Comparison of ENCODE assay signal across 26 mouse cellular contexts in the genomic region with DNA sequence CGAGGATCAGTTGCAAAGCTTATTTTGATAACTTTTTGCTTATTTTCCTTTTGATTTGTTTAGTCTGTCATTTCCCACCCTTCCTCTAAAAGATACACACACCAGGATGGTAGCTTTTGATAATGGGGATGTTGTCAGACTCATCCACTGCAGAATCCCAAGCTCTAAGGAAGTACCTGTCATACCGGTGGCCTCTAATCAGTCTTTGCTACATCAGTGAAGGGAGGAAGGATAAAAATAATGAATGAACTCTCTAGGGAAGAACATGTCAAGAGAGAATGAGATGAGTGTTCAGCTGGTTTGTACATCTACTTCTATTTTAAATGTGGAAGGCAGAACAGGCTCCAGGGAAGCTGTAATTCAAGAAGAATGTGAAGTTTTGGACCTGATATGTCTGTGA. TPM values are rescaled to one million over a fixed set of nuclear protein-coding genes. Genes with fewer than 3 reads are reported as not detected.
DNase-seq lines count a peak whose midpoint lies in the region; ATAC-seq lines count a peak whose summit lies in the region.
"Had no signal": no experiment of that assay in that cellular context is flagged by ENCODE, and none has a peak within 500 bp of the region (broad histone marks: within the 10 kb centered on the region; RNA-seq: fewer than 3 reads in every experiment).

No protein-coding gene starts in this region.

- H3K36me3 ChIP-seq in embryonic facial prominence, embryonic 14.5 days (ENCODE audit: control insufficient read depth, insufficient read depth, low read length) = no peaks in the 10 kb centered on the region
- no peaks in the 10 kb centered on the region for H3K36me3 ChIP-seq in embryonic facial prominence, embryonic 10.5 days (replicated peaks)
- no peaks in the 10 kb centered on the region for H3K36me3 ChIP-seq in hindbrain, embryonic 13.5 days
- H3K36me3 ChIP-seq in hindbrain, embryonic 16.5 days (ENCODE audit: control insufficient read depth, insufficient read depth, low read length) = no peaks in the 10 kb centered on the region
- H3K36me3 ChIP-seq in midbrain, embryonic 12.5 days = no peaks in the 10 kb centered on the region
- no peaks in the 10 kb centered on the region for H3K36me3 ChIP-seq in midbrain, embryonic 10.5 days
- no peaks in the 10 kb centered on the region for H3K36me3 ChIP-seq in midbrain, embryonic 15.5 days (replicated peaks)
- H3K36me3 ChIP-seq: embryonic facial prominence, embryonic 15.5 days; heart, embryonic 10.5 days; heart, embryonic 15.5 days; intestine, embryonic 15.5 days; limb, embryonic 12.5 days; lung, embryonic 15.5 days; stomach, embryonic 15.5 days had no signal

- no peak overlapping the region for H3K4me2 ChIP-seq in embryonic facial prominence, embryonic 14.5 days (ENCODE audit: low read depth, low read length)
- no peak overlapping the region for H3K4me2 ChIP-seq in hindbrain, embryonic 13.5 days
- H3K4me2 ChIP-seq in hindbrain, embryonic 16.5 days (ENCODE audit: low read length) = no peak overlapping the region
- H3K4me2 ChIP-seq in midbrain, embryonic 12.5 days (replicated peaks) = no peak overlapping the region
- H3K4me2 ChIP-seq in midbrain, embryonic 15.5 days = no peak overlapping the region; the same call in 1 of the 2 replicates
- H3K4me2 ChIP-seq: embryonic facial prominence, embryonic 15.5 days; heart, embryonic 15.5 days; hindbrain, embryonic 14.5 days; intestine, embryonic 15.5 days; limb, embryonic 12.5 days; liver, embryonic 11.5 days; lung, embryonic 15.5 days; stomach, embryonic 15.5 days had no signal

- no peak overlapping the region for H3K4me3 ChIP-seq in embryonic facial prominence, embryonic 14.5 days (ENCODE audit: low read depth, low read length)
- no peak overlapping the region for H3K4me3 ChIP-seq in embryonic facial prominence, embryonic 10.5 days
- H3K4me3 ChIP-seq in hindbrain, embryonic 13.5 days = no peak overlapping the region
- no peak overlapping the region for H3K4me3 ChIP-seq in hindbrain, embryonic 16.5 days (ENCODE audit: low read length)
- H3K4me3 ChIP-seq in midbrain, embryonic 12.5 days = no peak overlapping the region
- H3K4me3 ChIP-seq in midbrain, embryonic 10.5 days = no peak overlapping the region
- no peak overlapping the region for H3K4me3 ChIP-seq in midbrain, embryonic 15.5 days
- H3K4me3 ChIP-seq: embryonic facial prominence, embryonic 15.5 days; heart, embryonic 10.5 days; heart, embryonic 15.5 days; intestine, embryonic 15.5 days; limb, embryonic 12.5 days; lung, embryonic 15.5 days; stomach, embryonic 15.5 days had no signal

- peak; percentile 5 for DNase-seq in embryonic facial prominence, embryonic 14.5 days (ENCODE audit: low spot score)
- DNase-seq in embryonic facial prominence, embryonic 10.5 days (ENCODE audit: low spot score) = no peak
- no peak for DNase-seq in midbrain, embryonic 10.5 days (ENCODE audit: low spot score)
- no peak for DNase-seq in cerebellum, adult 8-10 months
- DNase-seq: adrenal gland, adult 8-10 months; cerebellum, adult 11 months; cerebellum, adult 9-11 months; gastrocnemius, postnatal 25 days; heart, adult 11 months; kidney, adult 2 months; kidney, postnatal 36 days had no signal

- H3K9me3 ChIP-seq in embryonic facial prominence, embryonic 14.5 days (ENCODE audit: control insufficient read depth, low read length) = no peaks in the 10 kb centered on the region
- no peaks in the 10 kb centered on the region for H3K9me3 ChIP-seq in embryonic facial prominence, embryonic 10.5 days
- H3K9me3 ChIP-seq in hindbrain, embryonic 13.5 days = no peaks in the 10 kb centered on the region
- no peaks in the 10 kb centered on the region for H3K9me3 ChIP-seq in hindbrain, embryonic 16.5 days (ENCODE audit: control insufficient read depth, low read length)
- H3K9me3 ChIP-seq in midbrain, embryonic 12.5 days = no peaks in the 10 kb centered on the region
- no peaks in the 10 kb centered on the region for H3K9me3 ChIP-seq in midbrain, embryonic 10.5 days (replicated peaks)
- no peaks in the 10 kb centered on the region for H3K9me3 ChIP-seq in midbrain, embryonic 15.5 days
- H3K9me3 ChIP-seq: embryonic facial prominence, embryonic 15.5 days; heart, embryonic 10.5 days; heart, embryonic 15.5 days; intestine, embryonic 15.5 days; limb, embryonic 12.5 days; lung, embryonic 15.5 days; stomach, embryonic 15.5 days had no signal

- H3K27ac ChIP-seq in embryonic facial prominence, embryonic 14.5 days (replicated peaks; ENCODE audit: low read depth, low read length) = no peak overlapping the region
- no peak overlapping the region for H3K27ac ChIP-seq in embryonic facial prominence, embryonic 10.5 days (replicated peaks)
- peak overlapping the region; percentile 68 for H3K27ac ChIP-seq in hindbrain, embryonic 13.5 days
- H3K27ac ChIP-seq in hindbrain, embryonic 16.5 days (ENCODE audit: low read depth, low read length) = no peak overlapping the region; the same call in 1 of the 2 replicates
- H3K27ac ChIP-seq in midbrain, embryonic 12.5 days (replicated peaks) = peak overlapping the region; percentile 66
- no peak overlapping the region for H3K27ac ChIP-seq in midbrain, embryonic 10.5 days (replicated peaks)
- H3K27ac ChIP-seq in midbrain, embryonic 15.5 days = peak overlapping the region; percentile 79
- H3K27ac ChIP-seq: embryonic facial prominence, embryonic 15.5 days; heart, embryonic 10.5 days; heart, embryonic 15.5 days; hindbrain, embryonic 14.5 days; intestine, embryonic 15.5 days; limb, embryonic 12.5 days; lung, embryonic 15.5 days; stomach, embryonic 15.5 days had no signal

- H3K27me3 ChIP-seq in embryonic facial prominence, embryonic 14.5 days (replicated peaks; ENCODE audit: control insufficient read depth, insufficient read depth, low read length) = no peaks in the 10 kb centered on the region
- H3K27me3 ChIP-seq in embryonic facial prominence, embryonic 10.5 days (replicated peaks; ENCODE audit: low read depth, poor library complexity, severe bottlenecking) = no peaks in the 10 kb centered on the region
- H3K27me3 ChIP-seq in hindbrain, embryonic 13.5 days = no peaks in the 10 kb centered on the region
- no peaks in the 10 kb centered on the region for H3K27me3 ChIP-seq in hindbrain, embryonic 16.5 days (replicated peaks; ENCODE audit: control insufficient read depth, insufficient read depth, low read length)
- no peaks in the 10 kb centered on the region for H3K27me3 ChIP-seq in midbrain, embryonic 12.5 days
- H3K27me3 ChIP-seq in midbrain, embryonic 10.5 days (ENCODE audit: low read depth, poor library complexity, severe bottlenecking) = no peaks in the 10 kb centered on the region
- no peaks in the 10 kb centered on the region for H3K27me3 ChIP-seq in midbrain, embryonic 15.5 days (replicated peaks)
- H3K27me3 ChIP-seq: CH12.LX; embryonic facial prominence, embryonic 15.5 days; heart, embryonic 15.5 days; intestine, embryonic 15.5 days; limb, embryonic 12.5 days; lung, embryonic 15.5 days; stomach, embryonic 15.5 days had no signal

- 60% methylated on average over 2 of the region's 2 CpGs for WGBS in embryonic facial prominence, embryonic 14.5 days
- 67% methylated on average over 2 of the region's 2 CpGs for WGBS in embryonic facial prominence, embryonic 10.5 days
- WGBS in hindbrain, embryonic 13.5 days = 58% methylated on average over 2 of the region's 2 CpGs
- 47% methylated on average over 2 of the region's 2 CpGs for WGBS in hindbrain, embryonic 16.5 days
- 66% methylated on average over 2 of the region's 2 CpGs for WGBS in midbrain, embryonic 12.5 days
- 83% methylated on average over 2 of the region's 2 CpGs for WGBS in midbrain, embryonic 10.5 days
- 55% methylated on average over 2 of the region's 2 CpGs for WGBS in midbrain, embryonic 15.5 days

- peaks cover 4% of the 10 kb centered on the region; the same call in 1 of the 2 replicates for H3K4me1 ChIP-seq in embryonic facial prominence, embryonic 14.5 days (ENCODE audit: control insufficient read depth, insufficient read depth, low read length)
- 0 out of 2 replicates have a peak, but pooled peaks cover 4% of the 10 kb centered on the region for H3K4me1 ChIP-seq in embryonic facial prominence, embryonic 10.5 days
- peaks cover 19% of the 10 kb centered on the region for H3K4me1 ChIP-seq in hindbrain, embryonic 13.5 days (replicated peaks)
- peaks cover 11% of the 10 kb centered on the region for H3K4me1 ChIP-seq in hindbrain, embryonic 16.5 days (ENCODE audit: control insufficient read depth, insufficient read depth, low read depth, low read length)
- peaks cover 9% of the 10 kb centered on the region; the same call in 1 of the 2 replicates for H3K4me1 ChIP-seq in midbrain, embryonic 12.5 days
- H3K4me1 ChIP-seq in midbrain, embryonic 10.5 days = peaks cover 5% of the 10 kb centered on the region; the same call in 1 of the 2 replicates
- H3K4me1 ChIP-seq in midbrain, embryonic 15.5 days = peaks cover 23% of the 10 kb centered on the region
- H3K4me1 ChIP-seq: embryonic facial prominence, embryonic 15.5 days; heart, embryonic 10.5 days; heart, embryonic 15.5 days; intestine, embryonic 15.5 days; limb, embryonic 12.5 days; lung, embryonic 15.5 days; stomach, embryonic 15.5 days had no signal

- ATAC-seq in embryonic facial prominence, embryonic 14.5 days (ENCODE audit: low read depth) = no peak
- ATAC-seq in hindbrain, embryonic 13.5 days (ENCODE audit: low FRiP score) = no peak
- no peak for ATAC-seq in hindbrain, embryonic 16.5 days
- no peak for ATAC-seq in midbrain, embryonic 12.5 days (ENCODE audit: low FRiP score, low read depth)
- ATAC-seq in midbrain, embryonic 15.5 days (replicated peaks) = peak; percentile 66; the same call in 1 of the 2 replicates
- ATAC-seq: activated CD4-positive, CD25-positive, alpha-beta regulatory T cell, adult 4 months; intestine, embryonic 15.5 days had no signal

- no peak overlapping the region for H3K9ac ChIP-seq in embryonic facial prominence, embryonic 14.5 days (ENCODE audit: low read depth, low read length)
- H3K9ac ChIP-seq in hindbrain, embryonic 13.5 days = no peak overlapping the region
- H3K9ac ChIP-seq in hindbrain, embryonic 16.5 days (ENCODE audit: low read depth, low read length) = no peak overlapping the region
- no peak overlapping the region for H3K9ac ChIP-seq in midbrain, embryonic 12.5 days (replicated peaks)
- no peak overlapping the region for H3K9ac ChIP-seq in midbrain, embryonic 15.5 days
- H3K9ac ChIP-seq: embryonic facial prominence, embryonic 15.5 days; heart, embryonic 15.5 days; hindbrain, embryonic 14.5 days; intestine, embryonic 15.5 days; limb, embryonic 12.5 days; lung, embryonic 15.5 days; stomach, embryonic 15.5 days had no signal

RNA-seq across cellular contexts. Expression of a gene that starts 41.3 kb away (rescaled TPM):
- 8.6 and 14.8 TPM in 2 replicates for polyA plus RNA-seq in embryonic facial prominence, embryonic 14.5 days (2014; fragmentation: Nextera tagmentation; extraction: Ambion mirVana)
- polyA plus RNA-seq in embryonic facial prominence, embryonic 10.5 days (2016; fragmentation: Nextera tagmentation; extraction: Ambion mirVana) = 7.6 and 8.5 TPM in 2 replicates
- 6.8 and 7.2 TPM in 2 replicates for polyA plus RNA-seq in hindbrain, embryonic 13.5 days (2015; fragmentation: Nextera tagmentation; extraction: Ambion mirVana)
- polyA plus RNA-seq in hindbrain, embryonic 16.5 days (2015; fragmentation: Nextera tagmentation; extraction: Ambion mirVana) = 3.9 and 5.1 TPM in 2 replicates
- 9.4 and 10.5 TPM in 2 replicates for polyA plus RNA-seq in midbrain, embryonic 12.5 days (2016; fragmentation: Nextera tagmentation; extraction: Ambion mirVana)
- 5.4 and 6.4 TPM in 2 replicates for polyA plus RNA-seq in midbrain, embryonic 10.5 days (2016; fragmentation: Nextera tagmentation; extraction: Ambion mirVana)
- polyA plus RNA-seq in midbrain, embryonic 15.5 days (2015; fragmentation: Nextera tagmentation; extraction: Ambion mirVana) = 7.3 and 8.1 TPM in 2 replicates

Comparison
In these comparisons a context has a peak if more than half of its experiments do, and no peak if none do; other contexts are left out.
1. H3K27ac ChIP-seq: peak in hindbrain, embryonic 13.5 days (single experiment), midbrain, embryonic 12.5 days (single experiment) and midbrain, embryonic 15.5 days (single experiment); none in embryonic facial prominence, embryonic 14.5 days (single experiment), embryonic facial prominence, embryonic 10.5 days (single experiment), hindbrain, embryonic 16.5 days (single experiment) and midbrain, embryonic 10.5 days (single experiment).